Mouse (Mus musculus) forebrain, embryonic 14.5 days (tissue): ENCODE data around the gene Fam126a. TPM values are rescaled to one million over a fixed set of nuclear protein-coding genes. Genes with fewer than 3 reads are reported as not detected.

Experiments
- ATAC-seq: fragments of 200-750 bp; cut with Nextera tagmentation; 2 replicates; pipeline ENCODE4 v1.8.0; 2017; ENCODE audit warnings: mild to moderate bottlenecking, moderate library complexity
- DNase-seq: peaks from one replicate; pipeline ENCODE4 v3.0.0-alpha.2; 2015; ENCODE audit warnings: low spot score
- H3K27ac ChIP-seq: fragments of 300-500 bp; sonication (generic); 2 replicates; pipeline ENCODE4 v1.5.1; 2014; ENCODE audit warnings: low read depth, mild to moderate bottlenecking, control low read depth, low read length, moderate library complexity
- H3K27me3 ChIP-seq: fragments of 300-500 bp; sonication (generic); replicated peaks from 2 replicates; pipeline ENCODE4 v1.6.1; 2014; ENCODE audit warnings: low read length, control low read depth, mixed read lengths; ENCODE audit not compliant: control insufficient read depth, insufficient read depth
- H3K36me3 ChIP-seq: fragments of 300-500 bp; sonication (generic); 2 replicates; pipeline ENCODE4 v1.6.1; 2014; ENCODE audit warnings: low read length, control low read depth; ENCODE audit not compliant: control insufficient read depth, insufficient read depth
- H3K4me1 ChIP-seq: fragments of 300-500 bp; sonication (generic); 2 replicates; pipeline ENCODE4 v1.6.1; 2014; ENCODE audit warnings: antibody characterized with exemption, low read length, control low read depth; ENCODE audit not compliant: control insufficient read depth, insufficient read depth
- H3K4me2 ChIP-seq: fragments of 300-500 bp; sonication (generic); 2 replicates; pipeline ENCODE4 v1.6.1; 2014; ENCODE audit warnings: mild to moderate bottlenecking, control low read depth, low read length
- H3K4me3 ChIP-seq: fragments of 300-500 bp; sonication (generic); 2 replicates; pipeline ENCODE4 v1.5.1; 2014; ENCODE audit warnings: low read depth, low read length, control low read depth
- H3K9ac ChIP-seq: fragments of 300-500 bp; sonication (generic); 2 replicates; pipeline ENCODE4 v1.6.1; 2014; ENCODE audit warnings: mild to moderate bottlenecking, low read length, control low read depth, moderate library complexity
- H3K9me3 ChIP-seq: fragments of 300-500 bp; sonication (generic); replicated peaks from 2 replicates; pipeline ENCODE4 v1.6.1; 2016; ENCODE audit warnings: low read length, control low read depth, mixed read lengths; ENCODE audit not compliant: control insufficient read depth
- WGBS: fragments of 180-500 bp; shearing (Covaris S2); extraction: QIAGEN DNeasy Blood & Tissue Kit; methylation state at CpG from one replicate; pipeline ENCODE4 v1.1.7; 2014; 5-methylcytosine and 5-hydroxymethylcytosine counted together
- polyA plus RNA-seq: library from polyadenylated mRNA; unstranded; fragments of >200 nt; fragmentation: Nextera tagmentation; extraction: Ambion mirVana; gene quantifications from 2 replicates; pipeline ENCODE4 v1.2.1, GENCODE M21; 2014

The Fam126a gene
- 38.2 and 46.2 TPM in 2 replicates for polyA plus RNA-seq

- DNase-seq (peak; percentile 98), ATAC-seq (peak; percentile 100)
- 1% methylated on average over 15 of the region's 16 CpGs for WGBS
- Histone ChIP-seq H3K9ac (peak within 1 kb of the TSS; percentile 91), H3K4me2 (peak within 1 kb of the TSS; percentile 78), H3K27me3 (no peaks in the 10 kb centered on the region), H3K27ac (peak within 1 kb of the TSS; percentile 84), H3K4me1 (peaks cover 2% of the 10 kb centered on the region; the same call in 1 of the 2 replicates), H3K36me3 (0 out of 2 replicates have a peak, but pooled peaks cover 2% of the 10 kb centered on the region), H3K9me3 (no peaks in the 10 kb centered on the region), H3K4me3 (peak within 1 kb of the TSS; percentile 96)
Measured at GRCm38 (mm10) chr5:24030579-24030969, at the start of gene Fam126a. Gene Fam126a (minus strand): TSS chr5:24030690.

GRCm38 (mm10) chr5:24078420-24079179 lies 48.1 kb upstream of the Fam126a start:
- DNase-seq (no peak), ATAC-seq (no peak)
- no peaks in the 10 kb centered on the region for H3K9me3 ChIP-seq
- peaks cover 4% of the 10 kb centered on the region; the same call in 1 of the 2 replicates for H3K4me1 ChIP-seq
- H3K27me3 ChIP-seq: no peaks in the 10 kb centered on the region
- no peak overlapping the region for H3K4me2 ChIP-seq
- H3K27ac ChIP-seq: no peak overlapping the region
- no peak overlapping the region for H3K4me3 ChIP-seq
- 81% methylated on average over 7 of the region's 7 CpGs for WGBS
- no peak overlapping the region for H3K9ac ChIP-seq
- no peaks in the 10 kb centered on the region for H3K36me3 ChIP-seq

GRCm38 (mm10) chr5:24077739-24078306 lies 47.3 kb upstream of the Fam126a start:
- H3K36me3 ChIP-seq: no peaks in the 10 kb centered on the region
- H3K4me2 ChIP-seq: peak overlapping the region; percentile 43; the same call in 1 of the 2 replicates
- DNase-seq (no peak), ATAC-seq (peak; percentile 33)
- H3K27me3 ChIP-seq: no peaks in the 10 kb centered on the region
- 27% methylated on average over 7 of the region's 7 CpGs for WGBS
- H3K4me1 ChIP-seq: peaks cover 4% of the 10 kb centered on the region; the same call in 1 of the 2 replicates
- no peak overlapping the region; the same call in 1 of the 2 replicates for H3K4me3 ChIP-seq
- H3K9me3 ChIP-seq: no peaks in the 10 kb centered on the region
- no peak overlapping the region for H3K9ac ChIP-seq
- H3K27ac ChIP-seq: no peak overlapping the region

- peak overlapping the region; percentile 67; the same call in 1 of the 2 replicates for H3K27ac ChIP-seq
- ATAC-seq (peak; percentile 91), DNase-seq (peak; percentile 92)
- no peak overlapping the region; the same call in 1 of the 2 replicates for H3K4me3 ChIP-seq
- no peaks in the 10 kb centered on the region for H3K27me3 ChIP-seq
- H3K36me3 ChIP-seq: no peaks in the 10 kb centered on the region
- no peaks in the 10 kb centered on the region for H3K9me3 ChIP-seq
- peaks cover 4% of the 10 kb centered on the region; the same call in 1 of the 2 replicates for H3K4me1 ChIP-seq
- H3K4me2 ChIP-seq: peak overlapping the region; percentile 43
- H3K9ac ChIP-seq: peak overlapping the region; percentile 53; the same call in 1 of the 2 replicates
- 3% methylated on average over 15 of the region's 15 CpGs for WGBS
Measured at GRCm38 (mm10) chr5:24076986-24077718, 46.7 kb upstream of the Fam126a start.

- H3K4me2 ChIP-seq: no peak overlapping the region
- peaks cover 2% of the 10 kb centered on the region; the same call in 1 of the 2 replicates for H3K4me1 ChIP-seq
- no peaks in the 10 kb centered on the region for H3K36me3 ChIP-seq
- ATAC-seq: no peak
- no peak overlapping the region for H3K4me3 ChIP-seq
- WGBS: 73% methylated on average over 6 of the region's 6 CpGs
- no peak overlapping the region for H3K9ac ChIP-seq
- DNase-seq: no peak
- no peak overlapping the region for H3K27ac ChIP-seq
- H3K27me3 ChIP-seq: no peaks in the 10 kb centered on the region
- H3K9me3 ChIP-seq: no peaks in the 10 kb centered on the region
Measured at GRCm38 (mm10) chr5:24072031-24072430, 41.5 kb upstream of the Fam126a start.

- Histone ChIP-seq H3K4me2 (no peak overlapping the region), H3K4me1 (no peaks in the 10 kb centered on the region), H3K9ac (no peak overlapping the region), H3K27me3 (no peaks in the 10 kb centered on the region), H3K4me3 (no peak overlapping the region), H3K9me3 (no peaks in the 10 kb centered on the region), H3K27ac (no peak overlapping the region), H3K36me3 (no peaks in the 10 kb centered on the region)
- 91% methylated on average over 6 of the region's 6 CpGs for WGBS
- ATAC-seq (no peak), DNase-seq (no peak)
Measured at GRCm38 (mm10) chr5:24068955-24069354, 38.5 kb upstream of the Fam126a start.

- Histone ChIP-seq H3K4me3 (no peak overlapping the region), H3K9me3 (no peaks in the 10 kb centered on the region), H3K27ac (no peak overlapping the region), H3K4me2 (no peak overlapping the region), H3K27me3 (no peaks in the 10 kb centered on the region), H3K36me3 (no peaks in the 10 kb centered on the region), H3K9ac (no peak overlapping the region), H3K4me1 (no peaks in the 10 kb centered on the region)
- DNase-seq (no peak), ATAC-seq (no peak)
- WGBS: 83% methylated on average over 4 of the region's 4 CpGs
Measured at GRCm38 (mm10) chr5:24063545-24063944, 33.1 kb upstream of the Fam126a start.

GRCm38 (mm10) chr5:24063034-24063433 lies 32.5 kb upstream of the Fam126a start:
- Histone ChIP-seq H3K36me3 (no peaks in the 10 kb centered on the region), H3K4me3 (no peak overlapping the region), H3K4me2 (no peak overlapping the region), H3K27me3 (no peaks in the 10 kb centered on the region), H3K27ac (no peak overlapping the region), H3K9me3 (no peaks in the 10 kb centered on the region), H3K9ac (no peak overlapping the region), H3K4me1 (no peaks in the 10 kb centered on the region)
- ATAC-seq (no peak), DNase-seq (no peak)
- 79% methylated on average over 6 of the region's 6 CpGs for WGBS
